Mouse (Mus musculus): ENCODE measurements at regions not wholly inside any gene's neighbourhood (a gene's known extent, or its start where the extent isn't known, plus 50 kb on each side); places are given as distances from the start of the nearest gene placed in this dataset.
A peak's percentile ranks its signal among the peaks of the same experiment; 100 is the strongest.

DNA sequence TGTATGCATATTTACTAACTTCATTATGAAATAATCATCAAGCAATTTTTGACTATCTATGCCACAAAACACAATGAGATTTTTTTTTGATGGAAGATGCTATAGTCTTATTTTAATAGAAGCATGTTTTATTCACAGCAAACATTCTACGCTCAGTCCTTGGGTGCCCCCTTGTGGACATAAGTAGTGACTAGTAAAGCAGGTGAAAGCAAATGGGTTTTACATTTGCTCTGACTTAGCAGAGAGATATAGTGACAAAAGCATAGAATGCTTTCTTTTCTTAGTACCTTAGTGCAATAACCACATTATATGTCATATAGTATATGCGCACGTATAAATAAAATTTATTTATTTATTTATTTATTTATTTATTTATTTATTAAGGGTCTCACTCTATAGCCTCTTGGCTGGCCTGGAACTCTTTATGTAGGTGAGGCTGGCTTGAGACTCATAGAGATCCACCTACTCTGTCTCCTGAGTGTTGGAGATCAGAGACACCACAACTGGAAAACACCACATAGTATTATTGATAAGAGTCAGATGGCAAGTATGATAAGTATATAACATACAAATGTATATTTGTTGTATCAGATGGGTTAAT lies 136.5 kb upstream of the Arhgap42 start:
- ATAC-seq (no peak), DNase-seq (ENCODE audit: low spot score) (peak; percentile 85)
- Histone ChIP-seq H3K27me3 (replicated peaks; ENCODE audit: insufficient read depth, low read length) (no peaks in the 10 kb centered on the region), H3K4me3 (ENCODE audit: low read depth, low read length) (no peak overlapping the region), H3K9me3 (ENCODE audit: low read length) (no peaks in the 10 kb centered on the region), H3K27ac (ENCODE audit: low read length) (no peak overlapping the region), H3K4me1 (ENCODE audit: insufficient read depth, low read depth, low read length) (no peaks in the 10 kb centered on the region), H3K36me3 (ENCODE audit: insufficient read depth, low read length) (no peaks in the 10 kb centered on the region), H3K4me2 (replicated peaks; ENCODE audit: low read depth, low read length) (no peak overlapping the region), H3K9ac (replicated peaks; ENCODE audit: low read depth) (no peak overlapping the region)
- TF ChIP-seq CTCF (IDR thresholded peaks at IDR 0.05) = peak; percentile 90
- no peak for TF ChIP-seq EP300 (IDR thresholded peaks at IDR 0.05)
- 24% methylated on average over 3 of the region's 3 CpGs for WGBS

DNA sequence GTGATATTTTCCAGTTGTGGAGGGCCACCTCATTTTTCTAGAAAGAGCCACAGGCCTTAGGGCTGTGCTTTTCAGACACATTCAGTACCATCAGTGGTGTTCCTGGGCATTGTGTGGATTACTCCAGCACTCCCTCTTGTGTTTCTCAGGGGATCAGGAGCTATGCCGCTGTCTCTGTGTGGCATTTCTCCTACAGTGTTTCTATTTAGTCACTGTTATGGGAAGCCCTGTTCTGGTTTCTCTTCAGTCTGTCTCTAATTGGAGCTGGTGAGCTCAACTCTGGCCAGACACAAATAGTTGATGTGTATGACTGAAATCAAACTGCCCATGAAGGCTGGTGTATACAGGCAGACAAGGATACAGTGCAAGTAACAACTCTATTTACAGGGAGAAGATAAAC lies 133.7 kb upstream of the Arhgap42 start:
- H3K27me3 ChIP-seq (replicated peaks; ENCODE audit: insufficient read depth, low read length) = no peaks in the 10 kb centered on the region
- 50% methylated on average over 1 of the region's 1 CpGs for WGBS
- H3K9ac ChIP-seq (replicated peaks; ENCODE audit: low read depth) = no peak overlapping the region
- DNase-seq (ENCODE audit: low spot score) = peak; percentile 54
- H3K4me3 ChIP-seq (ENCODE audit: low read depth, low read length) = no peak overlapping the region
- no peaks in the 10 kb centered on the region for H3K9me3 ChIP-seq (ENCODE audit: low read length)
- peak; percentile 81 for ATAC-seq
- no peaks in the 10 kb centered on the region for H3K36me3 ChIP-seq (ENCODE audit: insufficient read depth, low read length)
- no peaks in the 10 kb centered on the region for H3K4me1 ChIP-seq (ENCODE audit: insufficient read depth, low read depth, low read length)
- no peak overlapping the region for H3K27ac ChIP-seq (ENCODE audit: low read length)
- TF ChIP-seq CTCF (IDR thresholded peaks at IDR 0.05) (peak; percentile 64), EP300 (IDR thresholded peaks at IDR 0.05) (no peak)
- H3K4me2 ChIP-seq (replicated peaks; ENCODE audit: low read depth, low read length) = no peak overlapping the region

DNA sequence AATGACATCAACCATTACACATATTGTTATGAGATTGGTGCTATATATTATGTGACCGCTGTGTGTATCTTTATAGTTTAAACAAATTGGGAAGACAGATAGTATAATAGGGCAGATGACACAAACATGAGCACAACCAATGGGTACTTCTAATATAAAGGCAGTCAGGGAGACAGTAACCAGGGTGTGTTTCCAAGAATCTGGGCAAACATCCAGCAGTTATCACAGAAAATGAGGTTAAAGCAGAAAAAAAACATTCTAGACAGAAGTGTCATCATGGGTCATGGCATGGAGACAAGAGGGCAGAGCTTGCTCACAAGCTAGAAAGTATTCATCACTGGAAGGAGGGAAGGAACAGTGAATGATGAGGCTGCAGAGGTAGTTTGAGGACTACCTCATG lies 129.8 kb upstream of the Arhgap42 start:
- Histone ChIP-seq H3K4me1 (ENCODE audit: insufficient read depth, low read depth, low read length) (no peaks in the 10 kb centered on the region), H3K4me2 (replicated peaks; ENCODE audit: low read depth, low read length) (no peak overlapping the region), H3K27me3 (replicated peaks; ENCODE audit: insufficient read depth, low read length) (no peaks in the 10 kb centered on the region), H3K9ac (replicated peaks; ENCODE audit: low read depth) (no peak overlapping the region), H3K27ac (ENCODE audit: low read length) (no peak overlapping the region), H3K4me3 (ENCODE audit: low read depth, low read length) (no peak overlapping the region), H3K9me3 (ENCODE audit: low read length) (no peaks in the 10 kb centered on the region), H3K36me3 (ENCODE audit: insufficient read depth, low read length) (no peaks in the 10 kb centered on the region)
- TF ChIP-seq EP300 (IDR thresholded peaks at IDR 0.05) = no peak
- TF ChIP-seq CTCF (IDR thresholded peaks at IDR 0.05) = no peak
- ATAC-seq = no peak
- WGBS = 79% methylated on average over 1 of the region's 1 CpGs
- DNase-seq (ENCODE audit: low spot score) = no peak

DNA sequence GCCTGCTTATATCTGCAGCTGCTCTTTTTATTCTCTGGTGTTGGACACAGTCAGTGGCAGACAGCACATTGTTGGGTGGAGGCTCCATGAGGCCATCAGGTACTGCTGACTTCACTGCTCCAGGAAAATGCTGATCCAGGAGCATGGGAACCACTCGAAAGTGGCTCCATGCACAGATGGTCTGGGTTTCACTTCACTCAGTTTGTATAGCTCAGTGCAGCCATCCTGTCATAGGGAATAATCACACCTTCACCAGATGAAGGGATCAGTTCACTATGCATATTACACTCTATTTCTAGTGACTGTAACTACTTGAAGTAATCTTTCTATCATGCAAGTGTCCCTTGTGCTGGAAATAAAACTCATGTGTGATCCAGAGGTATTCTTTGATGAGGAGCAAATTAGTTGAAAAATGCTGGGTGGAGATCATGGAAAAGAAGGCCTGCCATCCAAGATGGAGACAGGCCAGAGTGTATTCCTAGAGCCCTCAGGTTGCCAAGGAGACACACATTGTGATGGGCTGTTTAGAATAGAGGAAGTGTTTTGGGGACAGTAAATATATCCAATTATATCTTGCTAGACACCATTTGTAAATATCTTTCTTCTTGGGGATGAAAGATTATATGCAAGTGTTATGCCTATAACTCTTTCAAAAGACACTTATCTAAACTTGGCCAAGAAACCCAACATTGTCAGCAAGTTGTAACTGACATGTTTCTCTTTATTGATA lies 103.7 kb upstream of the Arhgap42 start:
- H3K9me3 ChIP-seq (ENCODE audit: low read length) = no peaks in the 10 kb centered on the region
- H3K9ac ChIP-seq (replicated peaks; ENCODE audit: low read depth) = no peak overlapping the region
- H3K4me1 ChIP-seq (ENCODE audit: insufficient read depth, low read depth, low read length) = no peaks in the 10 kb centered on the region
- 38% methylated on average over 1 of the region's 1 CpGs for WGBS
- peak; percentile 8 for DNase-seq (ENCODE audit: low spot score)
- H3K4me2 ChIP-seq (replicated peaks; ENCODE audit: low read depth, low read length) = no peak overlapping the region
- H3K4me3 ChIP-seq (ENCODE audit: low read depth, low read length) = no peak overlapping the region
- H3K27ac ChIP-seq (ENCODE audit: low read length) = no peak overlapping the region
- ATAC-seq = peak; percentile 61; the same call in 1 of the 2 replicates
- no peaks in the 10 kb centered on the region for H3K36me3 ChIP-seq (ENCODE audit: insufficient read depth, low read length)
- no peaks in the 10 kb centered on the region for H3K27me3 ChIP-seq (replicated peaks; ENCODE audit: insufficient read depth, low read length)
- TF ChIP-seq CTCF (IDR thresholded peaks at IDR 0.05) = no peak
- TF ChIP-seq EP300 (IDR thresholded peaks at IDR 0.05) = no peak; the same call in 1 of the 2 replicates

DNA sequence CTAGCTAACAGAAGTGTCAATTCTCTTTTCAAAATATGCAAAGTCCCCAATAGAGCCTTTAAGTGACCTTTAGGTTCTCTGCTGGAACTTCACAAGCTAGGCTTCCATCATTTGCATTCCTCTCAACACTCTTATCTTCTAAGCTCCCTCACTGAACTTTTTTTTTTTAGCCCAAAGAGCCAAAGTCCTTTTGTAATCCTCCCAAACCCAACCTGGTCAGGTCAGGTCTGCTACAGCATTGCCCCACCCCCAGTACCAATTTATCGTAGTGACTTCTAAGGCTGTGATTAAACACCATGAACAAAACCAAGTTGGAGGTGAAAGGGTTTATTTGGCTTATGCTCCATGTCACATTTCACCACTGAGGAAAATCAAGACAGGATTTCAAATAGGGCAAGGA lies 79.7 kb upstream of the Arhgap42 start:
- Histone ChIP-seq H3K27ac (ENCODE audit: low read length) (no peak overlapping the region), H3K4me2 (replicated peaks; ENCODE audit: low read depth, low read length) (no peak overlapping the region), H3K36me3 (ENCODE audit: insufficient read depth, low read length) (no peaks in the 10 kb centered on the region), H3K9me3 (ENCODE audit: low read length) (no peaks in the 10 kb centered on the region), H3K9ac (replicated peaks; ENCODE audit: low read depth) (no peak overlapping the region), H3K4me3 (ENCODE audit: low read depth, low read length) (no peak overlapping the region), H3K4me1 (ENCODE audit: insufficient read depth, low read depth, low read length) (no peaks in the 10 kb centered on the region), H3K27me3 (replicated peaks; ENCODE audit: insufficient read depth, low read length) (no peaks in the 10 kb centered on the region)
- no peak for ATAC-seq
- no peak for DNase-seq (ENCODE audit: low spot score)
- 63% methylated on average over 1 of the region's 1 CpGs for WGBS
- TF ChIP-seq CTCF (IDR thresholded peaks at IDR 0.05) = no peak
- no peak for TF ChIP-seq EP300 (IDR thresholded peaks at IDR 0.05)

DNA sequence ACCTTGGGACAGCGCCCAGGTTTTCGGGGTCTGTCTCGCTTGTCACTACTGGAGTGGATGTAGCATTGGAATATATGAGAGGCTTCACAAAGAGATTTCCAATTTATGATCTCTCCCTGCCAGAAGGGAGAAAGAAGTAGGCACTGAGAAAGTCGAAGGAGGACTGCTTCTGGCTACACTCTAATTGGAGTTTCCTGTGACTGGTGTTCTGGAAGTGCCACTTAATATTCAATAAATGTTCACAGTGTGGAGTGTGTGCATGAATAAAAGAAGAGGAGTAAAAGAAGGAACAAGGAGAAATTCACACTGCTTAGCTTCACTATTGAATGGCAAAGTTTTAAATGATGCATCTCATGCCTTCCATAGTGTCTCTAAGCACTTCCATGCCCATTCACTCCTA lies 77.1 kb upstream of the Arhgap42 start:
- no peak for DNase-seq (ENCODE audit: low spot score)
- H3K27ac ChIP-seq (ENCODE audit: low read length) = no peak overlapping the region
- no peaks in the 10 kb centered on the region for H3K27me3 ChIP-seq (replicated peaks; ENCODE audit: insufficient read depth, low read length)
- H3K4me2 ChIP-seq (replicated peaks; ENCODE audit: low read depth, low read length) = no peak overlapping the region
- TF ChIP-seq EP300 (IDR thresholded peaks at IDR 0.05) (no peak), CTCF (IDR thresholded peaks at IDR 0.05) (no peak)
- no peak for ATAC-seq
- no peaks in the 10 kb centered on the region for H3K9me3 ChIP-seq (ENCODE audit: low read length)
- no peak overlapping the region for H3K9ac ChIP-seq (replicated peaks; ENCODE audit: low read depth)
- no peaks in the 10 kb centered on the region for H3K36me3 ChIP-seq (ENCODE audit: insufficient read depth, low read length)
- WGBS = 86% methylated on average over 4 of the region's 4 CpGs
- H3K4me1 ChIP-seq (ENCODE audit: insufficient read depth, low read depth, low read length) = no peaks in the 10 kb centered on the region
- H3K4me3 ChIP-seq (ENCODE audit: low read depth, low read length) = no peak overlapping the region

Measured in lung, postnatal 0 days (tissue).